Mouse (Mus musculus): ENCODE data around the gene Slc25a5.
"Not testable (repeated sequence)": the region's sequence is repeated elsewhere in the genome, so short reads cannot be mapped to it uniquely, and the experiment has no call there.

Gene Slc25a5

GRCm38 (mm10) chrX:36795424-36796162, at the start of gene Slc25a5:
Gene Slc25a5, plus strand, starts transcription at chrX:36795651.
- DNase-seq (ENCODE audit: low spot score in 2 of 2) = peak; percentile 61 to 77

- DNase-seq (ENCODE audit: low spot score in 2 of 2) = no peak
Observed at GRCm38 (mm10) chrX:36746789-36747188, 48.7 kb upstream of the Slc25a5 start.

- no peak for DNase-seq (ENCODE audit: low spot score in 2 of 2)
Observed at GRCm38 (mm10) chrX:36748573-36748972, 46.9 kb upstream of the Slc25a5 start.

- no peak for DNase-seq (ENCODE audit: low spot score in 2 of 2)
Observed at GRCm38 (mm10) chrX:36749281-36749785, 46.1 kb upstream of the Slc25a5 start.

- no peak for DNase-seq (ENCODE audit: low spot score in 2 of 2)
Observed at GRCm38 (mm10) chrX:36750591-36750990, 44.9 kb upstream of the Slc25a5 start.

- DNase-seq (ENCODE audit: low spot score in 2 of 2) = no peak
Observed at GRCm38 (mm10) chrX:36752586-36752985, 42.9 kb upstream of the Slc25a5 start.

- no peak for DNase-seq (ENCODE audit: low spot score in 2 of 2)
Observed at GRCm38 (mm10) chrX:36757796-36758472, 37.5 kb upstream of the Slc25a5 start.

- no peak for DNase-seq (ENCODE audit: low spot score in 2 of 2)
Observed at GRCm38 (mm10) chrX:36758566-36758965, 36.9 kb upstream of the Slc25a5 start.

GRCm38 (mm10) chrX:36760946-36761635, 34.4 kb upstream of the Slc25a5 start:
- peak in 1 of 2 experiments; percentile 28 for DNase-seq (ENCODE audit: low spot score in 2 of 2)

- no peak for DNase-seq (ENCODE audit: low spot score in 2 of 2)
Observed at GRCm38 (mm10) chrX:36762289-36762688, 33.2 kb upstream of the Slc25a5 start.

- no peak for DNase-seq (ENCODE audit: low spot score in 2 of 2)
Observed at GRCm38 (mm10) chrX:36762894-36763293, 32.6 kb upstream of the Slc25a5 start.

- no peak for DNase-seq (ENCODE audit: low spot score in 2 of 2)
Observed at GRCm38 (mm10) chrX:36763298-36763933, 32.0 kb upstream of the Slc25a5 start.

- no peak for DNase-seq (ENCODE audit: low spot score in 2 of 2)
Observed at GRCm38 (mm10) chrX:36763934-36764317, 31.5 kb upstream of the Slc25a5 start.

- DNase-seq (ENCODE audit: low spot score in 2 of 2) = no peak
Observed at GRCm38 (mm10) chrX:36767386-36767785, 28.1 kb upstream of the Slc25a5 start.

- no peak for DNase-seq (ENCODE audit: low spot score in 2 of 2)
Observed at GRCm38 (mm10) chrX:36772591-36772990, 22.9 kb upstream of the Slc25a5 start.

- DNase-seq (ENCODE audit: low spot score in 2 of 2) = no peak
Observed at GRCm38 (mm10) chrX:36775520-36775919, 19.9 kb upstream of the Slc25a5 start.

GRCm38 (mm10) chrX:36777694-36778093, 17.8 kb upstream of the Slc25a5 start:
- no peak for DNase-seq (ENCODE audit: low spot score in 2 of 2)

GRCm38 (mm10) chrX:36789360-36789759, 6.1 kb upstream of the Slc25a5 start:
- no peak for DNase-seq (ENCODE audit: low spot score in 2 of 2)

- no peak for DNase-seq (ENCODE audit: low spot score in 2 of 2)
Observed at GRCm38 (mm10) chrX:36794571-36794970, 880 bp upstream of the Slc25a5 start.

GRCm38 (mm10) chrX:36796163-36796581, 721 bp downstream of the Slc25a5 start:
- DNase-seq (ENCODE audit: low spot score in 2 of 2) = peak; percentile 53 to 83

- not testable (repeated sequence) for DNase-seq (ENCODE audit: low spot score in 2 of 2)
Observed at GRCm38 (mm10) chrX:36796734-36797133, 1.3 kb downstream of the Slc25a5 start.

All from cerebellum, postnatal 4 days (tissue).